Mouse (Mus musculus): ENCODE data around the gene Hdac7. TPM values are rescaled to one million over a fixed set of nuclear protein-coding genes. Genes with fewer than 3 reads are reported as not detected.
"Not testable (repeated sequence)": the region's sequence is repeated elsewhere in the genome, so short reads cannot be mapped to it uniquely, and the experiment has no call there.

Gene Hdac7
- total RNA-seq (2022), result 1 to 10 TPM; 5.8 to 9.6 (median 9.3) TPM

DNA sequence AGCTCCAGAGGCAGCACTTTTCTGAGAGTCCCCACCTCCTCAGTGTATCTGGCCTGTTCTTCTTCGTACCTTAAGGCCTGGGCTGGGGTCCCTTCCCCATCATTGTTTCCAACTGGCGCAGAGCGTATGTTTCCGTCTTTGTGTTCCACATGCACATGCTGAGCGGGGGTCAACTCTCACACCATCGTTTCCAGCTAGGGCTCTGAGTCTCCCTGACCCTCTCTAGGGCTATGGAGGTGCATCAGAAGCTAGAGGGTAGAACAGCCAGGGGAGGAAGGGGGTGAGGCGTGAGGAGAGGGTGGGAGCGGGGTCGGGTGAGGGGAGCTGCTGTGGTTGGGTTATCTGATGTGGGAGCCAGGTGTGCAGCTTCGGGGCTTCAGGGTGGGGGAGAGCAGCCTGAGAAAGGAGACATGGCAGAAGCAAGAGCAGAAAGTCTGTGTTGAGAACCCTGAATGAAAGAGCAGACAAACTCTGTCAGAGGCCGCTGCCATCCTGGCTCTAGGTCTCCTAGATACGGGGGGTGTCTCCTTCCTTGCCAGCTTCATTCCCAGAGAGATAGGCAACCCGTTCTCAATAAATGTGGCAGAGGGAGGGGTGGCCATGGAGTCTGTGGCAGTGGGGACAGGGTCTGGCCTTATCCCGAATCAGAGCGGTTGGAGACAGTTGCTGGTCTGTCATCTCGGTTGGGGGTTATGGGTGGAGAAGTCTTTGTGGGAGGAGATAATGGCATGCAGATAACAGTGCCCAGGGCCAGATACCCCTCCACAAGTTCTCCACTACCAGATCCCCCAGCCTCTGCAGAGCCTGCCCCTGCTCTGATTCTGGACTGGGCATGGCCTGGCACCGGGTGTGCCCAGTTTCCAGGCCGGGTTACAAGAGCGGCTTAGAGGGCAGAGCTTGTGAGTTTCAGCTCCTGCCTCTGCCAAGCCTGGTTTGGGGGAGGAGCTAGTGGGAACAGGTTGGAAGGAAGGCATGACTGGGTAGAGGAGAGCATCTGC is at the start of gene Hdac7:
TSS of gene Hdac7 (minus strand) at position 466 of the 998 bp plus-strand sequence.
- no peak for DNase-seq (ENCODE audit: low spot score in 2 of 2)

DNA sequence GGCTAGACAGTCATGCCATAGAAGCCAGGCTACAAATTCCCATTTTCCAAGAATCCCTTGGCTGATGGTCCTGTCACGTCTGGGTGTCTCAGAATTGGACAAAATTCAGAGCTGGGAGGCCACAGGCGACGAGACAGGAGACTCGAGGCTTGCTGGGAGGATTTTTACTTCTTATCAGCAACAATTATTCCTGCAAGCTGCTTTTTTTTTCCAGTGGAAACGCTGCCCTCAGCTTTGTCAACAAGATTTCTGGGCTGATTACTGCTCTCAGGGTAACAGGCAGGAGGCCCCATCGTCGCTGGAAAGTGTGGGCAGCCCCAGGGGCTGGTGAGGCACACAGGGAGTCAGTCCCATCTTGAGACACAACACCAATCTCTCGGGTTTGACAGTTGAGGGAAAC is 48.2 kb upstream of the Hdac7 start:
- DNase-seq (ENCODE audit: low spot score in 2 of 2), result no peak

DNA sequence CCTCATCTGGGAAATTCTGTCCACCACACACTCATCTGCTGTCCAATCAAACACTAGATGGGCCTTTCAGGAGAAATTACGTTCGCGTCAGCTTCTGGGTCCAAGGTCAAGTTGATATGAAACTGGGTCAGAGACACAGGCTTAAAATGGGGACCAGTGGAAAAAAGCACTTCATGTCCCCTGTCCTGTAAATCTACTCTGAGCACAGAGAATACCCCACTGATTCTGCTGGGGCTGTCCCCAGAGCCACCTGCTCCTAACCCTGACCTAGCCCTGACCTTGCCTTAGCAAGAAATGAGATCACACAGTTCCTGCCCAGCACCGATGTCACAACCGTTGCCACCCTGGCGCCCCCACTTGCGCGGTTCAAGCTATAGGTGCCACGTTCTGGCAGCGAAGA is 46.1 kb upstream of the Hdac7 start:
- DNase-seq (ENCODE audit: low spot score in 2 of 2), result no peak

DNA sequence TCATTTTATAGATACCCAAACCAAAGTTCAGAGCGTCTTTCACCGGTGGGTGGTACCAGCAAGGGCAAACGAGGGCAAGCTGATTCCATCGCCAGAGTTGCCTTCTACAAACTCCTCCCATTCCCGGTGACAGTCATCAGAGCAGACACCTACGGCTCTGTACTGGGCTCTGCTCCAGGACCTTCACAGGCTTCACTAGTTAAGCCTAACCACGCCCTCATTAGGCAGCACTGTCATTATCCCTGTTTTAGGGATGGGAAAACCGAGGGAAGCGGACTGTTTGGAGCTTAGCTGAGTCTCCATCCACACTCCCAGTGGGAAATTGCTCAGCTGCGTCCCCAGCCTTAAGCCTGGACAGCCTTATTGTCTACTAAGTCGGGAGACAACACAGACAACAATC is 45.7 kb upstream of the Hdac7 start:
- DNase-seq (ENCODE audit: low spot score in 2 of 2), result no peak

DNA sequence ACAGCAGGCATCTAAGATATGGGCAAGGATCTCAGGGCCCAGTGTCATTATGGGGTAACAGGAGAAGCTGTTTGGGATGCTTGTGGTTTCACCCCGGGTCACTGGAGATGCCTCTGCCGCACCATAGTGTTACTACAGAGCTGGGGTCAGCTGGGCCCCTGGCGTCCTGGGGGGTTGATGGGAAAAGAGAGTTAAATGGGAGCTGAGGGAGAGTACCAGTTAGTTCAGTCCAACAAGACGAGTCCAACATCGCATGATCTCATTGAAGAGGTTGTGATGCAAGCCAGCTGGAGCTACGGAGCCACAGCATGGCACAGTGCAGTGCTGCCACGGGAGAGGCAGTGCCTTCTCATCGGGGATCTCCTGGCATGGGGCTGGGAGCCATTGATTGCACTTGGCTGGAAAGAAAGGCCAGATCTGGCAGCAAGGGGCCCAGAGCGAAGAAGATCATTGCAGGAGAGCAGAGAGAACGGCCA is 43.3 kb upstream of the Hdac7 start:
- DNase-seq (ENCODE audit: low spot score in 2 of 2), result no peak

DNA sequence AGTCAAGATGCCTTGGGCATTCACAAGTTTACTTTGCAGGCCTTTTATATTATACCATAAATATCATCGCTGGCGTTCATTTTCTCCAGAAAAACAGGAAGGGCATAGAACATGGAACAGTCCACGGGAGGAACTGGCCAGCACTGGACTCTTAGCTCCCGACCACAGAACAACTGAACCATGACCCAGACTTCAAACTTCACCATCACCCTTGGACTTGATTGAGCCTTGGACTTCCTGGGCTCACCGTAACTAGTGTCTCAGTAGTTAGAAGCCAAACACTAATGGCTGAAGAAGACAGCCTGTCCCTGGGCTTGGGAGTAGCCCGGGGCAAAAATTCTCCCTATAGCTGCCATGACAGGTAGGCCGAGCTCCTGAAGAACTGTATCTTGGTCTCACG is 37.1 kb upstream of the Hdac7 start:
- DNase-seq (ENCODE audit: low spot score in 2 of 2), result no peak

DNA sequence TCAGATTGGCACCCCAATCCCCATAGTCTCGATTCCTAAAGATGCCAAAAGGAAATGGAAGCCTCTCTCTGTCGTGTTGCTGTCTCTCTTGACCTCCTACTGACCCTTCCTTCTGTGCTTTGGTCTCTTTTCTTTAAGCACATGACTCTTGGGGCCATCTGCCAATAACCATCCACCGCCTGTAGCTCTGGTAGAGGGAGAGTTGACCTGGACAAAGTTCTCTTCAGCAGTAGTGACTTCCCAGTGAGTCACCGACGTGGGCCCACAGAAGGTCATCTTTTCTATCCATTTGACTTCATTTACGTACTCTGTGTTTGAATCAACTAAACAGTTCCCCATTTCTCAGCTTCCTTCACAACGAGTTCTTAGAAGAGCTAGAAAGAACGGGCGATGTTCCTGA is 36.1 kb upstream of the Hdac7 start:
- DNase-seq (ENCODE audit: low spot score in 2 of 2), result no peak

DNA sequence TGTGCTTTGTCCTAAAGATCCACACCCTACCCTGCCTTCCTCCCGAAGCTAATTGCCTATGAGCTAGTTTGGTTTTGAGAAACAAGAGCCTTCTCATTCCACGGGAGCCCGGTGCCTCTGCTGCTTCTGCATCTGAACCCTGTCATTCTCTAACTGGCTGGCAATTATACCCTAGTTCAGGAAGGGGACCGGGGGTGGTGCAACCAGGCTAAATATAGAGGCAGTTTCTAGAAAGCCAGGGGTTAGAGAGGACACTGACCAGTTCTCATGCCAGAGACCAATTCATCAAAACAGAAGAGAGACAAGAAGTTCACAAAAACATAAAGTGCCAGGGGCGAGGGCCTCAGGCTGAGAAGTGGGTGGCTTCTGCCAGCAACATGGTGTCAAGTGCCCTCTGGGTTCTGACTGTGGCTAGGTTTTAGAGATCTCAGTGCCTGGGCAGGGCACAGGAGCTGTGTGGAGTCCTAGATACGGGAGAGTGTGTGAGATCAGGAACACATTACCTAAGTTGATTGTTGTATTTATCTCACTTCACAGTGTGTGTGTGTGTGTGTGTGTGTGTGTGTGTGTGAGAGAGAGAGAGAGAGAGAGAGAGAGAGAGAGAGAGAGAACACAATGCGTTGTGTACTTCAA is 34.5 kb upstream of the Hdac7 start:
- no peak for DNase-seq (ENCODE audit: low spot score in 2 of 2)

DNA sequence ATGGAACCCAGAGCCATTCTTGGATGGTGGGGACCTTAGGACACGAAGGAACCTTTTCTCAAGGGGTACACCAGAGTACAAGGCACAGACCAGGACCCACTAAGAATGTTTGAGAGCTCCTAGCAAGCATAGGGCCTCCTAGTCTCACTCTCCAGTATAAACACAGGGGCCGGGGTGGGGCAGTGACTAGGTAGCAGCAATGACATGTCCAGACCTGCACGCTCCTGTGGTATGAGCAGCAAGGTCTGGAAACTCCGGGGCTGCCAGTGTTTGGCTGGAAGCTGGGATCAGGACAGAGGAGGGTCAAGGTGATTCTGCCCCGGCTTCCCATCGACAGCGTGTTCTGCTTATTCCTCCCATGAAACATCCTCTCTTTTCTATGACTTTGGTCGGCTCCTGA is 31.5 kb upstream of the Hdac7 start:
- DNase-seq (ENCODE audit: low spot score in 2 of 2), result no peak

DNA sequence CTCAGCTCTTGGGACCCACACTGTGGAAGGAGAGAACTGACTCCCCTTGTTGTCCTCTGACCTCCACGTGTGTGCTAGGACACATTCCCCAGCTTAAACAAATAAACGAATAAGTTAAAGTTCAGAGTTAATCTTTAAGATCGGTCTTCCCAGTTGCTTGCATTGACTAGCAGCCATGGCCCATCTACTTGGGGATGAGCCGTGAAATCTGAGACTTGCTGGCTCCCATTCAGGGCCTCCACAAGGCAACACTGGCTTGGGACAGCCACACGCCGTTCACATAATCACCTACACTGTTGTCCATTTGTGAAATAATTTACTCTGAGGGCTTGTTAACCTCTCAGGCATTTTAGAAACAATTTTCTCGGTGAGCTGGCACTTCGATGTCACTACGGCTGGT is 29.4 kb upstream of the Hdac7 start:
- DNase-seq (ENCODE audit: low spot score in 2 of 2), result no peak

DNA sequence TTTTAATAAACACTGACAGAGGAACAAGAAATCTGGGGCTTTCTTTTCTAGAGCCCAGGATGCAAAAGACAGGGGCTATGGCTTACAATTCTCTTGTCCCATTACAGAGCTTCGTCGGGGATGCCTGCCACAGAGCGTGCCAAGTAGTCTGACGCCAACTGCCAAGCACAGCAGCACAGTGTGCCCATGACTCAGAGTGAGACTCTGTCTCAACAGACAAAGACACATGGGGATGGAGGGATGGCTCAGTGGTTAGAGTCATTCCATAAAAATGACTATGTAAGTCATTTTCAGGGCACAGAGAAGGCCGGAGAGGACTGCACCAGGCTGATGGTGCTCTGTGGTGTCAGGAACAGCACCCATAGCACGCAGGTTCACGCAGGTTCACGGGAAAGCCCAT is 27.9 kb upstream of the Hdac7 start:
- no peak for DNase-seq (ENCODE audit: low spot score in 2 of 2)

DNA sequence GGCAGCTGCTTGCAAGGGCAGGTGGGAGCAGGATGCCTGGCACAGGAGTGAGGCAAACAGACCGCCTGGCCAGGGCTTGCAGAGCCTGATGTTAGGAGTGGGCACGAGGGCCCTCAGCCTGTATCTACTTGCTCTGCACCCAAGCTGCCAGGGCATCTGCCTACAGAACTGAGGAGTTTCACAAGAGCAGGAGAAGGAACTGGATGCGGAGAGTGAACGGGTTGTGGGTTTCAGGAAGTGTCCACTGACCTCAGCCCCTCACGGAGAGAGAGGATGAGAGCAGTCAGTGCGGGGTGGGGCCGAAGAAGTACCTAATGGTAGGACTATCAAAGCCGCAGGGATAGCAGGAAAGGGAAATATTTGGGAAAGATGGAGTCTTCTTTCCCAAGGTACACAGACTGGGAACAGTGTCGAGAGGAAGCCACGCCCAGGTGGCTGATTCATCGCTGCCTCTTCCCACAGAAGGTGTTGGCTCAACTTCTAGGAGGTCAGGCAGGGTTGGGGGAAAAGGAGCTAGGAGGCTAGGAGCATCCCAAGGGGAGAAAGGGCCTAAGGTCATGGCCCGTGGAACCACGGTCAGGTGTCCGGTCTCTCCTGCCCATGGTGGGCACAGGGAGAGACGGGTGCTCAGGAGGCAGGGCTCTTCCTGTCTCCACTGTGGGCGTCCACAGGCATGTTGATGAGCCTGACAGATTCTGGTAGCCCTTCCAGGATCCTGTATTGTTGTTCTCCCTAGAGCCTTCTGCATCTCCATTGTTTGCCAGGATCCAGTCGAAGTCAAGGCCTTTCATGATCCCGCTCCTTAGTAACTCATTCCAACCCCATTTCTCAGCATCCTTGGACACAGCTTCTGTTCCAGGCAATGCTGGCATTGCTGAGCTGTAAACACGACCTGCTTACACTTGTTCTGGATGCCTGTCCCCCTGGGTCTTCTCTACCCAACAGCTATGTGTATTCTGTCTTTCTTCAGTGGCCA is 27.0 kb upstream of the Hdac7 start:
- DNase-seq (ENCODE audit: low spot score in 2 of 2), result no peak

DNA sequence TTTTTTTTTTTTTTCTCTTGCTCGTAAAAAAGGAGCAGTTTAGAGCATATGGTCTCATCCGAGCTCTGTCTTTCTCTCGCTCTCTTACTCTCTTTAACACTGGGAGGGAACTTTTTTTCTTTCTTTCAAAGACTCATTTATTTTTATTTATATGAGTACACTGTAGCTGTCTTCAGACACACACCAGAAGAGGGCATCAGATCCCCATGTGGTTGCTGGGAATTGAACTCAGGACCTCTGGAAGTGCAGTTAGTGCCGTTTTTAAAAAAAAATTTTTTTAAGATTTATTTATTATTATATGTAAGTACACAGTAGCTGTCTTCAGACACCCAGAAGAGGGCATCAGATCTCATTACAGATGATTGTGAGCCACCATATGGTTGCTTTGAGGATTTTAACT is 25.8 kb upstream of the Hdac7 start:
- DNase-seq (ENCODE audit: low spot score in 2 of 2), result not testable (repeated sequence)

DNA sequence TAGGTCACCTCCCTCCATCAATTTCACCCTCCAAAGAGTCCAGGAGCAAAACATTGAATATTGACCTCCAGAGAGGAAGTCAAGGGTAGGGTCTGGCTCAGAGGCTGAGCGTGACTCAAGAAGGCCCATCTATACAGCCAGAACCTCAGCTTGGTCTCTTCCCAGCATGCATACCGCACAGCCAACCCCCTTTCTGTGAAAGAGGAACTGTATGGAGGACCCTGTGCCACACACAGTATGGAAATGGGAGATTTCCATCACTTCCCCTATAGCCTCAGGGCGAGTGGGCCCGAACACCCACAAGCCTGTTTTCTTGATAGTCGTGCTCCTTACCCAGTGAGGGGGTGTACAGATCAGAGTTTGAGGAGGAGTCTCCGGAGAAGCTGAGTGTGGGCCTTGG is 24.7 kb upstream of the Hdac7 start:
- DNase-seq (ENCODE audit: low spot score in 2 of 2), result no peak

DNA sequence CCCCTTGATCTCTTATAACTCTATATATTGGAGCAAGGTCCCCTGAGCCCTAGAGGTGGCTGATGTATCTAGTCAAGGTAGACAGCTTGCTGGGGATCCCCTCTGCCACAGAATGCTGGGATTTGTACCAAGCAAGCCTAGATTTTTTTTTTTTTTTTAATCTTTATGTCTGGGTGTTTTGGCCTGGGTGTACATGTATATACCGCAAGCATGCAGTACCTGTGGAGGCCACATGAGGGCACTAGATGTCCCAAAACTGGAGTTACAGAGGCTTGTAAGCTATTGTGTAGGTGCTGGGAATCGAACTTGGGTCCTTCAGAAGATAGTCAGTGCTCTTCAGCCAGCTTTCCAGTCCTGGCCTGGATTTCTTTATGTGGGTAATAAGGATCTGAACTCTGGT is 21.7 kb upstream of the Hdac7 start:
- no peak for DNase-seq (ENCODE audit: low spot score in 2 of 2)

DNA sequence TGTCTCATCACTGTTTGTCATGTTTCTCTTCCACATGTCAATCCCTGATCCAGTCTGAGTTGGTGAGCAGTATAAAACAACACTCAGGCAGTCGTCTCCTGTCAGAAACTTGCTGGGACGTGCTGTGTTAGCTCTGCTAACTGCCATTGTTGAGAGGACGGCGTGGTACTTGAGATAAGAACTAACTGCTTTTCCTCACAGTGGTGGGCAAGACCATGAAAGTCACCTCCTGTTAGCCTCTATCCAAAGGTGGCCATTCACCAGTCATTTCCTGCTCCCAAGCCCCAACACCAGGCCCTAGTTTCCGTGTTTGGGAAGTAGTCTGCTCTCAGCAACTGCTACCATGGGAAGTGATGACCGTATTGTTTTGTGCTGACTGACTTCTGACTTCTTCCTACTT is 20.9 kb upstream of the Hdac7 start:
- no peak for DNase-seq (ENCODE audit: low spot score in 2 of 2)

DNA sequence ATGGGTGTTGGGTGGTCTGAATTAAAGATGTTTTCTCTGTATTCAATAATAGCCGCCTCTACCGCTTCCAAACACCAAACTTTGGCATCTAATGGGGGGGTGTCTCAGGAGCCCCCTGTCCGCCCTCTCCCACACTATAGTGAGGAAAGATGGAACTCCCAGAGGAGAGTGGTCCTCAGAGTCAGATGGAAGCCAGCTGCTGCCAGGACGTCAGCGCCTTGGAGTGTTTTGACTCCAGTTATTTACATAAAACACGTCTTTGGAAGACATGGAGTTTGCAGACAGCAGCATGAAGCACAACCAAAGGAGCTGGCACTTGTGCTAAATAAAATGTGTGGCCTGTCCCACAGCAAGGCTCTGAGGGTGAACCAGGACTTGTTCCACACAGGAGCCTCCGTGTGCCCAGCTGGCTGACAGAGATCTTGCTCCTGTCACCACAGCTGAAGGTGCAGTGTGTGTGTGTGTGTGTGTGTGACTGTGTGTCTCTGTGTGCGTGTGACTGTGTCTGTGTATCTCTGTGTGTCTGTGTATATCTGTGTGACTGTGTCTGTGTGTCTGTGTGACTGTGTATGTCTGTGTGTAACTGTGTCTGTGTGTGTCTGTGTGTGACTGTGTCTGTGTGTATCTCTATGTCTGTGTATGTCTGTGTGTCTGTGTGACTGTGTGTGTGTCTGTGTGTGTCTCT is 20.2 kb upstream of the Hdac7 start:
- no peak for DNase-seq (ENCODE audit: low spot score in 2 of 2)

DNA sequence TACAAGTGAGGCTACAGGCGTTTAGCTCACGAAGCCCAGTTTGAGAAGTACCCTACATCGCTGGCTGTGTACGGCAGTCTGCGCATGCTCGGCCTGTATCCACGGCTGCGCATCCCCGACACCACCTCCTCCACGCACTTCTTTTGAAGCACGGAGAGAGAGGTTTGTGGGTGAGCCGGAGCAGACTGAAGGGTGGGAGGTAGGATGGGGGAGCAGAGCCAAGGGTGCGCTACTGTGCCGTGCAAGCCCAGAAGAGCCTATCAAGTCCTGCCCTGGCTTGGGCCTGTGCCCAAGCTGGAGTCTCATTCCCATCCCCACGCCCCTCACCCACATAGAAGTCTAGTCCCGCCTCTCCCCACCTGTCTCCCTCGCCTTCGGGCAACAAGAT is 19.2 kb upstream of the Hdac7 start:
- no peak for DNase-seq (ENCODE audit: low spot score in 2 of 2)

DNA sequence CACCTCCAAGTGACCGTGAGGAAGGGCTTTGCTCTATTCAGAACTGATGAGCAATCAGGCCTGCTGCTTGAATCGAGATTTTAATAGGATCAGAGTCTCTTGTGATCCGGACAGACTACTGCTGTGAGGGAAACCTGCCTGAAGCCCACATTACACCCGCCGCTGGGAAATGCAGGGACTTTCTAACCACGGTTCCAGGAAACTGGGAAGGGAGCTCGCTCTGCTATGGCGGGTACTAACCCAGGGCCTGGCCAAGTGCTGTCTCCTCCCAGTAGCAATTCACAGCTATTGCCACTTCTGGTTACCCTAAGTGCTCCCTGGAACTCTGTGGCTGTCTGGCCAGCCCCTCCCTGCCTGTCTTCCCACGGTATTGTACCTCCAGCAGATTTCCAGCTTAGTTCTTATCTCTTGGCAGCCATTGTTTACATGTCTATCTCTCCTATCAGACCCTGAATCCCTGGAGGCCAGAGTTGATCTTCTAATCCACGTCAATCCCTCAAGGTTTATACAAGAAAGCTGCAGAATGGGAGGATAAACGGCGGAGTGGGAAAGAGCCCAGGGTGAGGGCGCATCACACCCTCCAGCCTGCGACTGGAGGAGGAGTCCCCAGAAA is 18.7 kb upstream of the Hdac7 start:
- DNase-seq (ENCODE audit: low spot score in 2 of 2), result no peak

DNA sequence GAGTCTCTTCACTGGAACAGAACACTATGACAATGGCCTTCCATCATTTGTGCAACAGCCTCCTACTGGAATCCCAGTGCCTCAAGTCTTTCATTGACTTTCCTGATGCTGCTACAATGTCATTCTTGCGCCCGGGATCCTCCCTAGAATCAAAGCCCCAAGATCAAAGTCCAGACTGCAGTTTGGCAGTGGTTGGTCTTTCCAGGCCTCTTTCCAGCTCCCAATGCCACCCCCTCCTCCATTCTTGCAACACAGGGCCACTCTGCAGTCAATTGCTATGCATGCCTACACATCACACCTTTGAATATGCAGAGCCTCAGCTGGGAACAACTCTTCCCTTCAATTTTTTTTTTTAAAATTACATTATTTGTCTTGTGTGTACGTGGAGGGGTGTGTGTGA is 16.1 kb upstream of the Hdac7 start:
- no peak for DNase-seq (ENCODE audit: low spot score in 2 of 2)

DNA sequence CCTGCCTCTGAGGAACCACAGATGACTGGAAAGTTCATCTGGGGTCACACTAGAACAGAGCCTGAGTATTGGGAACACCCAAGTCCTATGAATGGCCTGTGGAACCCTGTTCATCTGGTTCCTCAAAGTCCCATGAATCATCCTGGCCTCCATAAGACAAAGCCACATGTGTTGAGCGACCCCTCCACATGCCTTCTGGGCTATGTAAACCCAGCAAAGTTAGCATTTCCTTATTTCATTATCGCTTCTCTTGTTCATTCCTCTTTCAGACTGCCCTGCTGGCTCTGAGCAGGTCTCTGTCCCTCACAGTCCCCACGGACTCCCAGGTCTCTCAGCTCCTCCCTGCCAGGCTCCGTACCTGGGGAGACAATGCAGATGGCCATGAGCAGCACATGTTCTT is 14.1 kb upstream of the Hdac7 start:
- DNase-seq (ENCODE audit: low spot score in 2 of 2), result no peak
